Mouse (Mus musculus) hindbrain, postnatal 0 days (tissue): ENCODE results near the gene Tmprss9. TPM values are rescaled to one million over a fixed set of nuclear protein-coding genes. Genes with fewer than 3 reads are reported as not detected.

Experiments used
- ATAC-seq: fragments of 200-750 bp; cut with Nextera tagmentation; 2 replicates; pipeline ENCODE4 v1.8.0; 2017; ENCODE audit warnings: mild to moderate bottlenecking, moderate TSS enrichment, moderate library complexity
- DNase-seq: peaks from one replicate; pipeline ENCODE4 v3.0.0-alpha.2; 2015; ENCODE audit warnings: low spot score
- H3K27ac ChIP-seq: fragments of 300-500 bp; sonication (generic); 2 replicates; pipeline ENCODE4 v1.5.1; 2014; ENCODE audit warnings: mild to moderate bottlenecking
- H3K27me3 ChIP-seq: fragments of 300-500 bp; sonication (generic); 2 replicates; pipeline ENCODE4 v1.6.1; 2014; ENCODE audit warnings: low read length, mixed read lengths; ENCODE audit not compliant: insufficient read depth
- H3K36me3 ChIP-seq: fragments of 300-500 bp; sonication (generic); 2 replicates; pipeline ENCODE4 v1.6.1; 2014; ENCODE audit warnings: low read length, mixed read lengths; ENCODE audit not compliant: insufficient read depth
- H3K4me1 ChIP-seq: fragments of 300-500 bp; sonication (generic); 2 replicates; pipeline ENCODE4 v1.6.1; 2014; ENCODE audit warnings: antibody characterized with exemption, low read length, mixed read lengths; ENCODE audit not compliant: insufficient read depth
- H3K4me2 ChIP-seq: fragments of 300-500 bp; sonication (generic); 2 replicates; pipeline ENCODE4 v1.6.1; 2014; ENCODE audit warnings: low read depth, mild to moderate bottlenecking, low read length, moderate library complexity, mixed read lengths
- H3K4me3 ChIP-seq: fragments of 300-500 bp; sonication (generic); 2 replicates; pipeline ENCODE4 v1.5.1; 2014; ENCODE audit warnings: low read length
- H3K9ac ChIP-seq: fragments of 300-500 bp; sonication (generic); replicated peaks from 2 replicates; pipeline ENCODE4 v1.6.1; 2014; ENCODE audit warnings: mild to moderate bottlenecking, low read length, moderate library complexity, mixed read lengths
- H3K9me3 ChIP-seq: fragments of 300-500 bp; sonication (generic); 2 replicates; pipeline ENCODE4 v1.6.1; 2016; ENCODE audit warnings: low read length, mixed read lengths
- CTCF ChIP-seq: IDR thresholded peaks from 2 replicates; pipeline ENCODE4 v1.5.1; 2016; ENCODE audit warnings: antibody characterized with exemption, control low read depth, low read depth
- WGBS: fragments of 180-500 bp; shearing (Covaris S2); extraction: QIAGEN DNeasy Blood & Tissue Kit; methylation state at CpG from one replicate; pipeline ENCODE4 v1.1.7; 2014; 5-methylcytosine and 5-hydroxymethylcytosine counted together
- polyA plus RNA-seq: library from polyadenylated mRNA; unstranded; fragments of >200 nt; fragmentation: Nextera tagmentation; extraction: Ambion mirVana; gene quantifications from 2 replicates; pipeline ENCODE4 v1.2.1, GENCODE M21; 2015
- total RNA-seq: library from RNA; depleted of rRNA; stranded (reverse); fragments of >200 nt; gene quantifications from 2 replicates; pipeline ENCODE4 v1.2.3, GENCODE M21; 2014

The Tmprss9 gene
- total and polyA plus RNA-seq, 2 experiments from 2014 or later = 0.10 to 0.26 TPM

DNA sequence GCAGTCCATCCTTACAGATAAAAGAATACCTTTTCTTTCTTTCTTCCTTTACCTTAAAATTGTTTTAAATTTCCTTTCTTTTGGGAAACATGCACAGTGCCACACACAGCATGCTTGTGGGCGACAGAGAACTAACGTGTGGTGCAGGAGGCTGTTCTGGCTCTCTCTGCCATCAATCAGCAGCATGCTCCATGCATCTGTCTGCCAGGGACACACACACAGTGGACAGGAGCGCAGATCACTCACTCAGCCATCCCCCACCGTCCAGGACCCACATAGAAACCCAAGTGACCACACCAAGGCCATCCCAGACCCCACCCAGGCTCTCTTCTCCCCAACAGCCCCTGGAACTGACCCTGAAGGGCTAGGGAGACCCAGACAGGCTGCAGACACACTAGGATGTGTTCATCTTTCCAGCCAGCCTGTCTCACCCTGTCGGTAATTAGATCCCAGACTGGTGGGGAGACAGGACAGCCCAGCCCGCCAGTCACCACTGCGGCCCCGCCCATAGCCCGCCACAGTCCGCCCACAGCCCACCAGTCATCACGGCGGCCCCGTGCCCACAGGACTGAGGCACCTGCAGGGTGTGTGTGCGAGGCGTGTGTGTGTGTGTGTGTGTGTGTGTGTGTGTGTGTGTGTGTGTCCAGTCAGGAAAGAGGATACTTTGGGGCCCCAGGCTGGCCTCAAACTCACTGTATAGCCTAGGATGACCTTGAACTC, 67.3 kb downstream of the Tmprss9 start:
- Histone ChIP-seq H3K9me3 (no peaks in the 10 kb centered on the region), H3K9ac (peak overlapping the region; percentile 47; the same call in 1 of the 2 replicates), H3K27ac (peak overlapping the region; percentile 60; the same call in 1 of the 2 replicates), H3K4me2 (peak overlapping the region; percentile 60), H3K4me1 (peaks cover 21% of the 10 kb centered on the region), H3K27me3 (no peaks in the 10 kb centered on the region; the same call in 1 of the 2 replicates), H3K36me3 (no peaks in the 10 kb centered on the region), H3K4me3 (peak overlapping the region; percentile 29)
- DNase-seq (no peak), ATAC-seq (peak; percentile 33)
- WGBS = 13% methylated on average over 15 of the region's 15 CpGs
- no peak for TF ChIP-seq CTCF

GRCm38 (mm10) chr10:80939671-80940070, 68.0 kb downstream of the Tmprss9 start:
- Histone ChIP-seq H3K36me3 (no peaks in the 10 kb centered on the region), H3K4me3 (peak overlapping the region; percentile 29), H3K27ac (peak overlapping the region; percentile 72), H3K4me2 (peak overlapping the region; percentile 60), H3K4me1 (peaks cover 21% of the 10 kb centered on the region), H3K9ac (peak overlapping the region; percentile 47), H3K27me3 (no peaks in the 10 kb centered on the region; the same call in 1 of the 2 replicates), H3K9me3 (no peaks in the 10 kb centered on the region)
- DNase-seq (peak; percentile 84), ATAC-seq (peak; percentile 75)
- WGBS = 3% methylated on average over 28 of the region's 28 CpGs
- no peak for TF ChIP-seq CTCF

- peak overlapping the region; percentile 72 for H3K27ac ChIP-seq
- peak overlapping the region; percentile 47 for H3K9ac ChIP-seq
- peaks cover 21% of the 10 kb centered on the region for H3K4me1 ChIP-seq
- DNase-seq (no peak), ATAC-seq (no peak)
- H3K36me3 ChIP-seq = no peaks in the 10 kb centered on the region
- 35% methylated on average over 8 of the region's 8 CpGs for WGBS
- peak overlapping the region; percentile 29; the same call in 1 of the 2 replicates for H3K4me3 ChIP-seq
- H3K9me3 ChIP-seq = no peaks in the 10 kb centered on the region
- peak overlapping the region; percentile 60 for H3K4me2 ChIP-seq
- no peak for TF ChIP-seq CTCF
- no peaks in the 10 kb centered on the region; the same call in 1 of the 2 replicates for H3K27me3 ChIP-seq
These were observed 68.8 kb downstream of the Tmprss9 start for GRCm38 (mm10) chr10:80940320-80940987.

DNA sequence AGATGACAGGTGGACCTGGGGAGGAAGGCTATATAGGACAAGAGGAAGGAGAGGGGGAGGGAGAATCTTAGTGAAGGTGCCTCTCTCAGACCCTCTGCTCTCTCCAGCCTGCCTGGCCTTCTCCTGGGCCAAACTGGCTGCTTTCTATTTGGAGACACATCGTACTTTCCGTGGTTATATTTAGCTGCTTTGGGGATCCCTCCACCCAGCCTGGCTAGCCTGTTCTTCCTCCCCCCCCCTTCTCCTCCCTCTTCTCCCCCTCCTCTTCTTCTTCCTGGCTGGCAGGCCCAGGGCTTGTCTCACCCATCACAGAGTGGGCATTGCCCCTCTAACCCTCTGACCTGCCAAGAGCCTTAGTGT, 69.3 kb downstream of the Tmprss9 start:
- Histone ChIP-seq H3K9me3 (no peaks in the 10 kb centered on the region), H3K36me3 (no peaks in the 10 kb centered on the region), H3K27ac (no peak overlapping the region), H3K4me2 (no peak overlapping the region), H3K4me3 (no peak overlapping the region), H3K27me3 (no peaks in the 10 kb centered on the region; the same call in 1 of the 2 replicates), H3K9ac (no peak overlapping the region; the same call in 1 of the 2 replicates), H3K4me1 (peaks cover 19% of the 10 kb centered on the region)
- DNase-seq = no peak
- ATAC-seq = no peak
- WGBS = 52% methylated on average over 2 of the region's 2 CpGs
- TF ChIP-seq CTCF = no peak

GRCm38 (mm10) chr10:80942919-80943318, 71.3 kb downstream of the Tmprss9 start:
- Histone ChIP-seq H3K9ac (no peak overlapping the region), H3K4me2 (no peak overlapping the region), H3K27ac (no peak overlapping the region), H3K27me3 (no peaks in the 10 kb centered on the region), H3K4me1 (peaks cover 7% of the 10 kb centered on the region), H3K9me3 (no peaks in the 10 kb centered on the region), H3K36me3 (no peaks in the 10 kb centered on the region), H3K4me3 (no peak overlapping the region)
- TF ChIP-seq CTCF = no peak
- 65% methylated on average over 8 of the region's 8 CpGs for WGBS
- ATAC-seq (no peak), DNase-seq (no peak)

GRCm38 (mm10) chr10:80943701-80944100, 72.1 kb downstream of the Tmprss9 start:
- H3K4me2 ChIP-seq = no peak overlapping the region
- H3K9me3 ChIP-seq = no peaks in the 10 kb centered on the region
- H3K27me3 ChIP-seq = no peaks in the 10 kb centered on the region
- TF ChIP-seq CTCF = no peak
- H3K4me3 ChIP-seq = no peak overlapping the region
- H3K4me1 ChIP-seq = peaks cover 7% of the 10 kb centered on the region
- H3K27ac ChIP-seq = no peak overlapping the region
- no peaks in the 10 kb centered on the region for H3K36me3 ChIP-seq
- WGBS = 74% methylated on average over 9 of the region's 9 CpGs
- no peak for DNase-seq
- no peak for ATAC-seq
- H3K9ac ChIP-seq = no peak overlapping the region
